Mouse (Mus musculus) myocyte (in vitro differentiated cells): ENCODE data around the gene Axin2.

Experiments used
- E2F4 ChIP-seq: IDR thresholded peaks from one replicate; pipeline ENCODE4 v1.6.1; 2011; ENCODE audit warnings: mild to moderate bottlenecking, control low read depth, moderate library complexity; ENCODE audit not compliant: insufficient read depth
- POLR2A ChIP-seq: IDR thresholded peaks from one replicate; pipeline ENCODE4 v1.6.1; 2011; ENCODE audit warnings: low read depth, mild to moderate bottlenecking, control low read depth, moderate library complexity; ENCODE audit not compliant: insufficient read length

DNA sequence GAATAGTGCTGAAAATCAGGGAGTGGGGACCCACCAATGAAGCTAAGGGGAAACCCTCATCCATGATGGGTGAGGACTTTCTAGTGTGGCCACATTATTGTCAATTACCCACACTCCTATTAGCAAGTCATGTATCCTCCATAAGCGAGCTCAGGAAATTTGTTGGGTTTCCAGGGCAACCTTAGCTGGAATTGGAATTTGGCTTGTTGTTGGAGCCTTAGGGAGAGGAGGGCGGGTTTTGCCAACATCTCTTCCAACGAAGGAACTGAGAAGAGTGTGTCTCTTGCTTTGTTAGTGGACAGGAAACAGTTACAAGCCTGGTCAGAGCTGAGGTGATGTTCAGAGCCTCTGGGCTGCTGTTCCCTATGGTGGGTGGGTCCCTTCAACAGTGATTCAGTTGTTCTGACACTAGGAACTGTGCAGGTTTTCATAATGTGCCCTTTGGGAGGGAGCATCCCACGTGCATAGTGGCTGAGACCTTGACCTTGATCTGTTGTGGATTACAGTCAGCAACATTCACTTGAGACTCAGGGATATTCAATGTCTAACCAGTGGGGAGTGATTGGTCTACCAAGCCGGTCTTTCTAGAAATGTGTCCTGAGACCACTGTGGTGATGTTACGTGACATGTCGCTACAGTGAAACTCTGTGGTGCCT, 63.4 kb downstream of the Axin2 start:
- TF ChIP-seq E2F4: no peak
- TF ChIP-seq POLR2A: no peak
